Mouse (Mus musculus) layer of hippocampus, adult 6 months (tissue): ENCODE results near the gene Gm45783. TPM values are rescaled to one million over a fixed set of nuclear protein-coding genes. Genes with fewer than 3 reads are reported as not detected.
A peak's percentile ranks its signal among the peaks of the same experiment; 100 is the strongest.

Experiments used
- long read RNA-seq, 2 experiments: library from polyadenylated mRNA; unstranded; transcript quantifications; one replicate each; pipeline ENCODE4 v2.0.0; 2019 to 2020
- microRNA-seq: library from miRNA; unstranded; fragments of <30 nt; microRNA quantifications from one replicate; pipeline ENCODE4 v1.2.0, GENCODE M21; 2020
- polyA plus RNA-seq: library from polyadenylated mRNA; unstranded; fragments of <200 nt; fragmentation: Nextera tagmentation; gene quantifications from 2 replicates; pipeline ENCODE4 v1.2.3, GENCODE M21; 2021

The Gm45783 gene
- polyA plus RNA-seq = 0.24 and 0.60 TPM in 2 replicates
- long read RNA-seq, experiment 1, partial matches to known transcripts = 0 of 1 reads
- long read RNA-seq, experiment 1, other reads (novel, unspliced or antisense) = 1 of 1 reads
- long read RNA-seq, experiment 2, partial matches to known transcripts = 0 of 1 reads
- long read RNA-seq, experiment 2, other reads (novel, unspliced or antisense) = 1 of 1 reads

DNA sequence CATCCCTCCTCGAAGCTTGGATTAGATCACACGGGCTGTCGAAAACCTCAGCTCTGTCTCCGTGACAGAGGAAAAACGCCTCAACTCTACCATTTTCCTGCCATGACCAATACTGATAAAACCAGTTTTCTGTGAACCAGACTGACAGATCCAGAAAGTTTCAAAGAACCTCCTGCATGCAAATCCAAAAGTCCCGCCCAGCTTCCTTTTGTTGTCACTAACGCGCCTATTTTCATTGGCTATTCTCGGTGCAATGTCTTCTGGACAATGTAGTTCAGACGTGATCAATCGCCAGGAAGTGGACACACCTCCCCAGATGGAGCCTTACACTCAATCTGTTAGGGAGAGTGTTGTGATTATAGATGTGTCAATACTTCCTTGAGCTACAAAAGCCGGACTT, at the start of gene Gm45783:
TSS of gene Gm45783 (minus strand) at position 143 of the 400 bp plus-strand sequence.

DNA sequence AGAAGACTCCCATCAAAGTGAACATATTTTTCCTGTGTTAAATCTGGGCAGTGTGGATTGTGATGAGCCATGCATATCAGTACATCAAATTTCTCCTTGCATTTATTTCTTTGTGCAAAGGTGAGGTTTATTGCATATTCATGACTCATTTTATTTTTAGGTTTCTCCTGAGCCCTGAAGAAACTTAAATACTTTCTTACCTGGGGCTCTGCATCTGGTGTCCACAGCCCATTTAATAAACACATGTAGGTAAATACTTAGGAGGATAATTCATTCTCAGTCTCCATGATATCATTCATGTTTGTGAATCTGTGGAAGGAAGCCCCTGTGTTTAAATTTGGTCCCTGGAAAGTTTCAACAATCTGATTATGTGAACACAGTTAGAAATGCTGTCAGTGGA, 25.2 kb upstream of the Gm45783 start, which contains the start of gene Vmn2r31:
TSS of gene Vmn2r31 (minus strand) at position 101 of the 400 bp plus-strand sequence.

DNA sequence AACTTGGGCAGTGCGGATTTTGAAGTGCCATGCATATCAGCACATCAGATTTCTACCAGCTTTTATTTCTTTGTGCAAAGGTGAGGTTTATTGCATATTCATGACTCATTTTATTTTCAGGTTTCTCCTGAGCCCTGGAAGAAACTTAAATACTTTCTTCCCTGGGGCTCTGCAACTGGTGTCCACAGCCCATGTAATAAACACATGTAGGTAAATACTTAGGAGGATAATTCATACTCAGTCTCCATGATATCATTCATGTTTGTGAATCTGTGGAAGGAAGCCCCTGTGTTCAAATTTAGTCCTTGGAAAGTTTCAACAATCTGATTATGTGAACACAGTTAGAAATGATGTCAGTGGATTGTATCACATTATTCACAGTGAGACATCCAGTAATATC, 36.9 kb downstream of the Gm45783 start, which contains the start of gene Vmn2r30:
TSS of gene Vmn2r30 (minus strand) at position 101 of the 400 bp plus-strand sequence.

Small RNAs within 50 kb of the gene (microRNA-seq; reads per million reads assigned to microRNA genes)
- 13.1 reads per million, percentile 36 among the genes with 10 or more reads in this experiment for gene Mir5620

Other genes with a start within 250 kb of the Gm45783 start
- gene Zfp773, start 237.8 kb downstream of the Gm45783 start, polyA plus RNA-seq = 0.54 and 0.64 TPM in 2 replicates
- gene Zfp418, start 203.2 kb downstream of the Gm45783 start, polyA plus RNA-seq = 3.6 and 4.7 TPM in 2 replicates
- 4.3 and 4.7 TPM in 2 replicates for gene Zfp772, start 164.6 kb downstream of the Gm45783 start, polyA plus RNA-seq
- gene Vmn2r29, start 127.2 kb downstream of the Gm45783 start, polyA plus RNA-seq = 0.10 TPM in 1 of 2 replicates, not detected in the other
- gene Gm45844, start 96.3 kb downstream of the Gm45783 start, polyA plus RNA-seq = 8.3 and 10.7 TPM in 2 replicates
- gene Clcn4, start 73.7 kb downstream of the Gm45783 start, polyA plus RNA-seq = 143 and 168 TPM in 2 replicates
- gene Vmn2r30, start 37.0 kb downstream of the Gm45783 start, polyA plus RNA-seq = 0.03 TPM in 1 of 2 replicates, not detected in the other
- gene Vmn2r31, start 25.1 kb upstream of the Gm45783 start, polyA plus RNA-seq = not detected in 2 replicates
- not detected in 2 replicates for gene Vmn2r32, start 105.4 kb upstream of the Gm45783 start, polyA plus RNA-seq
- not detected in 2 replicates for gene Vmn2r33, start 192.2 kb upstream of the Gm45783 start, polyA plus RNA-seq